Mouse (Mus musculus) intestine, postnatal 0 days (tissue): ENCODE results near the gene Sart1. TPM values are rescaled to one million over a fixed set of nuclear protein-coding genes. Genes with fewer than 3 reads are reported as not detected.

Experiments used
- ATAC-seq: fragments of 200-750 bp; cut with Nextera tagmentation; 2 replicates; pipeline ENCODE4 v1.8.0; 2017; ENCODE audit warnings: mild to moderate bottlenecking, moderate TSS enrichment, moderate library complexity
- H3K27ac ChIP-seq: fragments of 300-500 bp; sonication (generic); 2 replicates; pipeline ENCODE4 v1.5.1; 2014; ENCODE audit warnings: mild to moderate bottlenecking, low read depth, low read length, moderate library complexity
- H3K27me3 ChIP-seq: fragments of 300-500 bp; sonication (generic); replicated peaks from 2 replicates; pipeline ENCODE4 v1.6.1; 2014; ENCODE audit warnings: low read length, mixed read lengths; ENCODE audit not compliant: control insufficient read depth, insufficient read depth
- H3K36me3 ChIP-seq: fragments of 300-500 bp; sonication (generic); 2 replicates; pipeline ENCODE4 v1.6.1; 2014; ENCODE audit warnings: mild to moderate bottlenecking, moderate library complexity; ENCODE audit not compliant: control insufficient read depth, insufficient read depth
- H3K4me1 ChIP-seq: fragments of 300-500 bp; sonication (generic); replicated peaks from 2 replicates; pipeline ENCODE4 v1.6.1; 2014; ENCODE audit warnings: antibody characterized with exemption, low read length, mixed read lengths; ENCODE audit not compliant: control insufficient read depth, insufficient read depth
- H3K4me2 ChIP-seq: fragments of 300-500 bp; sonication (generic); replicated peaks from 2 replicates; pipeline ENCODE4 v1.6.1; 2014; ENCODE audit warnings: low read depth, mild to moderate bottlenecking, moderate library complexity
- H3K4me3 ChIP-seq: fragments of 300-500 bp; sonication (generic); 2 replicates; pipeline ENCODE4 v1.5.1; 2014; ENCODE audit warnings: low read depth, low read length
- H3K9ac ChIP-seq: fragments of 300-500 bp; sonication (generic); 2 replicates; pipeline ENCODE4 v1.6.1; 2014; ENCODE audit warnings: mild to moderate bottlenecking, low read depth, low read length
- H3K9me3 ChIP-seq: fragments of 300-500 bp; sonication (generic); 2 replicates; pipeline ENCODE4 v1.6.1; 2016; ENCODE audit warnings: mixed run types; ENCODE audit not compliant: control insufficient read depth
- CTCF ChIP-seq: sonication (generic); IDR thresholded peaks from 2 replicates; pipeline ENCODE4 v1.5.1; 2016; ENCODE audit warnings: low read depth, mild to moderate bottlenecking, control low read depth, antibody characterized with exemption, moderate library complexity
- WGBS: fragments of 180-500 bp; shearing (Covaris S2); extraction: QIAGEN DNeasy Blood & Tissue Kit; methylation state at CpG from one replicate; pipeline ENCODE4 v1.1.7; 2014; 5-methylcytosine and 5-hydroxymethylcytosine counted together
- polyA plus RNA-seq: library from polyadenylated mRNA; unstranded; fragments of >200 nt; fragmentation: Nextera tagmentation; extraction: Ambion mirVana; gene quantifications from 2 replicates; pipeline ENCODE4 v1.2.1, GENCODE M21; 2015

Sart1 gene
- polyA plus RNA-seq, 1 experiment from 2014 or later, result 53.7 TPM

DNA sequence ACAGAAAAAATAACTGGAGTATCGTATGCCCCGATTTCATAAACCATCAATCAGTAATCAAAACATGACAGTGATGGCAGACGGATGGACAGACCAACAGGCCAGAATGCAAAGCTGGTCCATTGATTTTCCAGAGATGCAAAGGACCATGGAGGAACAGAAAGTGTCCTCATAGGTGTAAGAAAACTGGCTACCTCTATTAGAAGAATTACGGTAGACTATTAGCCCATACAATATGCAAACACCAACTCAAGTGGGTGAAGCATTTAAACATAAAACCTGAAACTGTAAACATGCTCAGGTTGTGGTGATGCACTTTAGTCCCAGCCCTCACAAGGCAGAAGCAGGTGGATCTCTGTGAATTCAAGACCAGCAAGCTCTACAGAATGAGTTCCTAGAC lies 6.9 kb upstream of the Sart1 start:
- Histone ChIP-seq H3K4me1 (no peaks in the 10 kb centered on the region), H3K9ac (no peak overlapping the region), H3K4me2 (no peak overlapping the region), H3K36me3 (no peaks in the 10 kb centered on the region), H3K9me3 (no peaks in the 10 kb centered on the region), H3K27ac (no peak overlapping the region), H3K4me3 (no peak overlapping the region), H3K27me3 (no peaks in the 10 kb centered on the region)
- ATAC-seq, result no peak
- WGBS, result 70% methylated on average over 4 of the region's 4 CpGs
- no peak for TF ChIP-seq CTCF

DNA sequence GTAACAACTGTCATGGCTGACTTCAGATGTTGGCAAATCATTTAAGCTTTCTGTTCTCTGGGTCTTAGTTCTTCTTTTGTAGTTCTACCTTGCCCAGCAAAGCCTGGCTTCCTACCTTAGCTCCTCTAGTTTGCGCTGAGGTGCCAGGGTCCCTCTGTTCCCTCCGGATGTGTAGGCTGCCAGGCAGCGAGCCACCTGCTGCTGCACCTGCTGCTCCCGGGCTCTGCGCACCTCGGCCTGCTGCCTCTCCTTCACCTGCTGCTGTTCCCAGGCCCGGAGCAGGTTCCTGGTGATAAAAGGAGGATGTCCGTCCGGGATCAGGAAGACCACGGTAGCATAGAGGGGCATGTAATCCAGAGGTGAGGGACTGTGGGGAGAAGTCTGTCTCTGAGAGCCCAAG lies 5.7 kb upstream of the Sart1 start:
- H3K9ac ChIP-seq, result no peak overlapping the region
- TF ChIP-seq CTCF, result no peak
- ATAC-seq, result no peak
- no peaks in the 10 kb centered on the region for H3K36me3 ChIP-seq
- H3K4me2 ChIP-seq, result no peak overlapping the region
- WGBS, result 40% methylated on average over 10 of the region's 10 CpGs
- no peak overlapping the region for H3K27ac ChIP-seq
- H3K4me1 ChIP-seq, result peaks cover 8% of the 10 kb centered on the region
- H3K9me3 ChIP-seq, result no peaks in the 10 kb centered on the region
- H3K4me3 ChIP-seq, result no peak overlapping the region
- no peaks in the 10 kb centered on the region for H3K27me3 ChIP-seq

DNA sequence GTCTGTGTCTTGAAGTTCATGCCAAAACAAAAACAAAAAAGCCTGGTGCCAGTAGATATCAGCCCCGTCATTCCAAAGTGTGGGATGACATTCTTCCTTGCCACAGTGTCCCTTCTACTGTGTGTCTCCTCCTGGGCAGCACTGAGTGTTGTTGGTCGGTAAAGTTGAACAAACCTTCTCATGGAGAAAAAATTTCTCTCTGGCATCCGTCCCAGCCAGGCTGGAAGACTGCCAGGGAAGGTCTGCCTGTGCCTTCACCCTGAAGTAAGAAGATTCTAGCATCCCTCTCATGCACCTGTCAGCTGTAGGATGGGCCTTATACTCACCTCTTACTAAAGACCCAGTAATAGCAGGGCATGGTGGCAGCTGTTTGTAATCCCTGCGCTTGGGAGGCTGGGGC lies 4.4 kb upstream of the Sart1 start:
- Histone ChIP-seq H3K36me3 (no peaks in the 10 kb centered on the region), H3K4me1 (peaks cover 8% of the 10 kb centered on the region), H3K9ac (no peak overlapping the region), H3K27ac (no peak overlapping the region), H3K4me3 (no peak overlapping the region), H3K4me2 (no peak overlapping the region), H3K9me3 (no peaks in the 10 kb centered on the region), H3K27me3 (no peaks in the 10 kb centered on the region)
- 55% methylated on average over 4 of the region's 4 CpGs for WGBS
- ATAC-seq, result no peak
- no peak for TF ChIP-seq CTCF

- Histone ChIP-seq H3K4me2 (peak overlapping the region; percentile 64), H3K27ac (0 out of 2 replicates have a peak overlapping the region, but pooled peaks have one; percentile 83), H3K9me3 (no peaks in the 10 kb centered on the region), H3K27me3 (no peaks in the 10 kb centered on the region), H3K4me1 (peaks cover 8% of the 10 kb centered on the region), H3K9ac (peak overlapping the region; percentile 55; the same call in 1 of the 2 replicates), H3K36me3 (peaks cover 4% of the 10 kb centered on the region; the same call in 1 of the 2 replicates), H3K4me3 (peak overlapping the region; percentile 93)
- no peak for ATAC-seq
- WGBS, result 60% methylated on average over 8 of the region's 8 CpGs
- no peak for TF ChIP-seq CTCF
Observed at GRCm38 (mm10) chr19:5390416-5390815, 1.9 kb upstream of the Sart1 start.

DNA sequence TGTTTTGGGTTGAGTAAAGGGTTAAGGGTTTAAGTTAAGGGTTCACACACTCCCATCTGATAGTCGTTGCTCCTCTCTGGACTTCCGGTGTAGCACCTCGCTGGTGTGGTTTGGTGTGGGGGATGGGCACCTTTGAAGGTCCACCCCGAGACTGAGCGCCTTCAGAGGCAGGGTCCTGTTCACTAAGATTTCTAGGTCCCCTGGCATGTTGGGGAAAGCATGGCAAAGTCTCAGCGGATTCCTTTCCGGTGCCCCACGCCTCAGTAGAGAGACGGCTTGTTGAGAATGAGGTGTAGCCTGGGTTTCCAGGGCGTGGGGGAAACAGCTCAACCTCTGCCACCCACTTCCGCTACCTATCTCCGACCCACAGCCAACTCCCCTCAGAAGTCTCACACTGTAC lies 1.1 kb upstream of the Sart1 start:
- peaks cover 8% of the 10 kb centered on the region for H3K4me1 ChIP-seq
- peak overlapping the region; percentile 93 for H3K4me3 ChIP-seq
- H3K27me3 ChIP-seq, result no peaks in the 10 kb centered on the region
- peak overlapping the region; percentile 64 for H3K4me2 ChIP-seq
- 13% methylated on average over 12 of the region's 12 CpGs for WGBS
- TF ChIP-seq CTCF, result no peak
- H3K9me3 ChIP-seq, result no peaks in the 10 kb centered on the region
- peak overlapping the region; percentile 83 for H3K27ac ChIP-seq
- ATAC-seq, result peak; percentile 29; the same call in 1 of the 2 replicates
- H3K9ac ChIP-seq, result peak overlapping the region; percentile 55
- peaks cover 12% of the 10 kb centered on the region for H3K36me3 ChIP-seq

DNA sequence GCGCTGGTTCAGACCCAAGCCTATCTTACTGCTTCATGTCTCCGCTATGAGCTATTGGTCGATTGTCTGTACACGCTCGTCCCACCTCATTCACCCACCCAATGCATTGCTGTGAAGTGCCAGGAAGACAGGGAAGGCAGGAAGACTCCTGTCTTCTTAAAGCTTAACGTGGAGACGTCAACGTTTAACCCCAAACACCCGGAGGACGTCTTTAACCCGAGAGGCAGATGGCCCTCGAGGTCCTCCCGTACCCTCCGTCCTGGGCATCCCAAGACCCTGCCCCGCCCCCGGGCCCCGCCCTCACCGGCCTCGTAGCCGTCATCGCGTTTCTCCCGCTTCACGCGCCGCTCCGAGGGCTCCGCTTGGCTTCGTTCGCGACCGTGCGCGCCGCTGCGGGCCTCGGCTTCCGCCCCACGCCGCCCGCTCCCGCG lies 477 bp downstream of the Sart1 start:
- peak; percentile 46; the same call in 1 of the 2 replicates for ATAC-seq
- H3K27ac ChIP-seq, result peak overlapping the region; percentile 88
- no peak for TF ChIP-seq CTCF
- no peaks in the 10 kb centered on the region for H3K27me3 ChIP-seq
- H3K9ac ChIP-seq, result peak overlapping the region; percentile 95
- peaks cover 28% of the 10 kb centered on the region for H3K36me3 ChIP-seq
- H3K4me3 ChIP-seq, result peak overlapping the region; percentile 93
- peaks cover 8% of the 10 kb centered on the region for H3K4me1 ChIP-seq
- peak overlapping the region; percentile 64 for H3K4me2 ChIP-seq
- WGBS, result under 1% methylated on average over 43 of the region's 43 CpGs
- no peaks in the 10 kb centered on the region for H3K9me3 ChIP-seq

- Histone ChIP-seq H3K36me3 (peaks cover 61% of the 10 kb centered on the region), H3K4me3 (no peak overlapping the region), H3K4me2 (no peak overlapping the region), H3K27me3 (no peaks in the 10 kb centered on the region), H3K27ac (no peak overlapping the region; the same call in 1 of the 2 replicates), H3K4me1 (peaks cover 5% of the 10 kb centered on the region), H3K9me3 (no peaks in the 10 kb centered on the region), H3K9ac (no peak overlapping the region)
- no peak for ATAC-seq
- no peak for TF ChIP-seq CTCF
- 88% methylated on average over 8 of the region's 8 CpGs for WGBS
Observed at GRCm38 (mm10) chr19:5384715-5385114, 3.8 kb downstream of the Sart1 start.
